Mouse (Mus musculus) lung, postnatal 0 days (tissue): ENCODE results near the gene Vax1.

Experiments used
- CTCF ChIP-seq: IDR thresholded peaks from 2 replicates; pipeline ENCODE4 v1.5.1; 2016; ENCODE audit warnings: antibody characterized with exemption, mild to moderate bottlenecking
- EP300 ChIP-seq: IDR thresholded peaks from 2 replicates; pipeline ENCODE4 v1.6.1; 2016; ENCODE audit warnings: antibody characterized with exemption, mild to moderate bottlenecking, control low read depth

- TF ChIP-seq EP300 = no peak
- TF ChIP-seq CTCF = no peak
These were observed 2.0 kb upstream of the Vax1 start for GRCm38 (mm10) chr19:59171871-59172245.
